Mouse (Mus musculus): ENCODE data around the gene Gm20388. TPM values are rescaled to one million over a fixed set of nuclear protein-coding genes. Genes with fewer than 3 reads are reported as not detected.

Gm20388 gene
- polyA plus RNA-seq, 1 experiment from 2014 or later: not detected

DNA sequence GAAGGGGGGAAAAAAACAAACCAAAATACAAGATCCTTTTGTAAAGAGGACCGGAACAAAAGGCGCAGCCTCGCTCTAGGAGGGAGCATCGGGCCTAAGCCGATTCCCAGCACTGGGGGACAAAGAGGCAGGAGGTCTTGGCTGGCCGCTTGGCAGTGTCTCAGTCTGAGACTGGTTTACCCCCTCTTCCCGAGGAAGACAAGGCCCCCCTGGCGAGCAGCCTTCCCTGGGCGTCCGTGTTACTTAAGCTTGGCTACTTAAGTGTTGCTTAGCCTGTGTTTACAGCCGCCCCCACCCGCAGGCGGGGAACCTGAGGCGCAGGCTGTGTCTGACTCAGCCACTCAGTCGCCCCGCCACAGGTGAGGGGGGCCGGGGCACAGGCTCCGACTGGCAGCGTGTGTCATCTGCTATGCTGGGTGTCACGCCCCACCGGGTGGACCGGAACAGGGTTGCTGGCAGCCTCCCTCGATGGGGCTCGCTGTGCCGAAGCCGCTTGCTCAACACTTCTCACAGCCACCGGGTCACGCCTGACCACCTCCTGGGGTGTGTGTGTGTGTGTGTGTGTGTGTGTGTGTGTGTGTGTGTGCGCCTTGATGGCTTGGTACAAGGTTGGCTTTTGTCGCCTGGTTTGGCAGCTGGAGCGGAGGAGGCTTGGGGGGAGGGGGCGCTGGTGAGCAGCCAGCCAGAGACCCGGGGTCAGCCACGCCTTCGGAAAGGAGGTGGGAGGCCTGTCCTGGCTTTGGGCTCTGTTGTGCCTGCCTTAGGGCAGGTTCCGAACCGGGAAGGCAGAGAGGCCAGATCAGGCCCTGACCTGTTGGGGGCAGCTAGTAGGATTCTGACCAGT is 628.0 kb downstream of the Gm20388 start:
- under 1% methylated on average over 37 of the region's 37 CpGs for WGBS
- ATAC-seq (replicated peaks): peak; percentile 37
- H3K36me3 ChIP-seq: no peaks in the 10 kb centered on the region

DNA sequence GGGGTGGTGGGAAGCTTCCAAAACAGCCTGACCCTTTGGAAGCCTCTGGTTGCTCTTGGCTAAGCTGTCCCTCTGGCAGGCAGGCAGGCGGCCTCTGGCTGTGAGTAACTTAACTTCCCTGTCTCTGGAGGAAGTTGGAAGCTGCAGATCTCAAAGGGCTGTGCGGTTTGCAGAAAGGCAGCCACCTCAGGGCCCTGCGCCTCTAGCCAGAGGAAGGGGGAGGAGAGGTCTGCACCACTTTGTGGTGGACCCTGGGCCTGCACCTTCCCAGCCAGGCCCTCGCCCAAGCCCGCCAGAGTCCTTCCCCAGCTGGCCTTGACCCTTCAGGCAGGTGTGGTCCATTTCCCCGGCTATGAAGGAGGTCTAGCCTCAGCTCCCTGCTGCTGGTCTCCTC is 628.7 kb downstream of the Gm20388 start:
- H3K4me1 ChIP-seq: peaks cover 89% of the 10 kb centered on the region
- no peaks in the 10 kb centered on the region for H3K27me3 ChIP-seq
- H3K9me3 ChIP-seq: no peaks in the 10 kb centered on the region
- H3K4me2 ChIP-seq (replicated peaks): peak overlapping the region; percentile 99
- no peaks in the 10 kb centered on the region for H3K36me3 ChIP-seq
- peak overlapping the region; percentile 98 for H3K27ac ChIP-seq (replicated peaks)
- peak overlapping the region; percentile 65; the same call in 1 of the 2 replicates for H3K9ac ChIP-seq (replicated peaks)
- 31% methylated on average over 5 of the region's 6 CpGs for WGBS
- ATAC-seq (replicated peaks): no peak
- peak overlapping the region; percentile 78 for H3K4me3 ChIP-seq

More for the DNA sequence above, 628.0 kb downstream of the Gm20388 start:
- Histone ChIP-seq H3K4me1 (peaks cover 91% of the 10 kb centered on the region), H3K9ac (replicated peaks) (peak overlapping the region; percentile 65), H3K4me2 (replicated peaks) (peak overlapping the region; percentile 99), H3K27me3 (no peaks in the 10 kb centered on the region), H3K4me3 (peak overlapping the region; percentile 78), H3K27ac (replicated peaks) (peak overlapping the region; percentile 98), H3K9me3 (no peaks in the 10 kb centered on the region)

DNA sequence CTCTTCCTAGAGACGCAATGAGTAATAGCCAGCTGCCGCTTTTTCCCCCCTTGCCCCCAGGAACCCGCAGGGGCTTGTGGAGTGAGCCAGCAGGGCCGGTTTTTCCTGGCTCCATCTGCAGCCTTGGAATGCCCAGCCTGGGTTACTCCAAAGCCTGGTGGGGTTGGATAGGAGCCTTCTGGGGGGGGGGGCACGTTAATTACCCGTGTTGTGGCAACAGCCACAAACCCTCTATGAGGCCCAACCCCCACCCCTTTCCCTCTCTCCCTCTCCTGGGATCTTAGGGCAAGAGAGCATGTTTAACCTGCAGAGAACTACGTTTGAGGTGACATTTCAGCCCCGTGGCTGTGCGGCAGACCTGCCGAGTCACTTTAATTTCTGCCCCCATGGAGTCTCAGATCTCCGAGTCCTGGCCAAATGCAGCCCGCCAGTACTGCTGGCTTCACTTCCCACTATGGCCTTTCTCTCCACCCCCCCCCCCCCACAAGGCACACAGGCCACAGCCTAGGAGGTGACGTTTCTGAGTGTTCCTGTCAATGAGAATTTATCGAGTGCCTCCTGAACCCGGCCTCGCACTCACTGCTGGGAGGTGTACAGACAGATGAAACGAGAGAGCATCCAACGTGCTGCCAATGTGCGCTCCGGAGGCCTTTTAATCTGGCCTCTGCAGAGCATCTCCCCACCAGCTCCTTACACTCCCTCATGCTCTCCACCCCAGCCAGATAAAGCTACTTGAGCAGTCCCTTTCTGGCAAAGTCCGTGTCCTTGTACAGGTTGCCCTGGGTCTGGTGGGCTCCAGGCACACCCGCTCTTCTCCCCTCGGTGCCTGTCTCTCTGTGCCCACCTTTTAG is 629.4 kb downstream of the Gm20388 start:
- Histone ChIP-seq H3K36me3 (no peaks in the 10 kb centered on the region), H3K9ac (replicated peaks) (peak overlapping the region; percentile 65; the same call in 1 of the 2 replicates), H3K4me2 (replicated peaks) (peak overlapping the region; percentile 99), H3K27ac (replicated peaks) (peak overlapping the region; percentile 98), H3K9me3 (no peaks in the 10 kb centered on the region), H3K4me3 (peak overlapping the region; percentile 78), H3K27me3 (no peaks in the 10 kb centered on the region), H3K4me1 (peaks cover 82% of the 10 kb centered on the region)
- no peak for ATAC-seq (replicated peaks)
- 24% methylated on average over 23 of the region's 23 CpGs for WGBS

DNA sequence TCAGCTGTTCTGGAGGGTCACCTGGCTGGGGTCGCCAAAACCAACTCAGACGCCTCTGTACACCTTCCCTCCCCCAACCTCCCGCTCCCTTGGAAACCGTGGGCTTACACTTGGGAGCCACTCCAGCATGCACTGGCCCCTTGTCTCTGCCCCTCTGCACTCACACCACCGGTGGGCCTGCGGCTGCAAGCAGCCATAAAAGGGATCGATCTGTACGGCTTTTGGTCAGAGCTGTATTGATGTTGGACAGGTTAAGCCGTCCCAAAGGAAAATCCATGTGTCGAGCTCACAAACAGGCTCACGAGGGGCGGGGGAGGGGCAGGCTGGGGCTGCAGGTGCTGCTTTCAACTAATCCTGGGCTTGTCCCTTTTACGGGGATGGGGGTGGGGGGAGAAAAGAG is 632.4 kb downstream of the Gm20388 start:
- Histone ChIP-seq H3K4me3 (no peak overlapping the region), H3K4me1 (peaks cover 89% of the 10 kb centered on the region), H3K9me3 (no peaks in the 10 kb centered on the region), H3K27me3 (no peaks in the 10 kb centered on the region), H3K36me3 (no peaks in the 10 kb centered on the region), H3K9ac (replicated peaks) (no peak overlapping the region), H3K27ac (replicated peaks) (0 out of 2 replicates have a peak overlapping the region, but pooled peaks have one; percentile 10), H3K4me2 (replicated peaks) (no peak overlapping the region)
- no peak for ATAC-seq (replicated peaks)
- 21% methylated on average over 13 of the region's 13 CpGs for WGBS

- Histone ChIP-seq H3K9ac (replicated peaks) (no peak overlapping the region), H3K4me3 (no peak overlapping the region), H3K27me3 (no peaks in the 10 kb centered on the region), H3K4me1 (peaks cover 89% of the 10 kb centered on the region), H3K9me3 (no peaks in the 10 kb centered on the region), H3K36me3 (no peaks in the 10 kb centered on the region), H3K27ac (replicated peaks) (0 out of 2 replicates have a peak overlapping the region, but pooled peaks have one; percentile 10), H3K4me2 (replicated peaks) (no peak overlapping the region)
- no peak for ATAC-seq (replicated peaks)
- 53% methylated on average over 8 of the region's 8 CpGs for WGBS
Observed at GRCm38 (mm10) chr8:120543416-120544055, 632.9 kb downstream of the Gm20388 start.

- Histone ChIP-seq H3K27me3 (no peaks in the 10 kb centered on the region), H3K36me3 (no peaks in the 10 kb centered on the region), H3K4me3 (no peak overlapping the region), H3K4me1 (peaks cover 89% of the 10 kb centered on the region), H3K9ac (replicated peaks) (no peak overlapping the region), H3K4me2 (replicated peaks) (no peak overlapping the region), H3K27ac (replicated peaks) (no peak overlapping the region), H3K9me3 (no peaks in the 10 kb centered on the region)
- ATAC-seq (replicated peaks): no peak
- WGBS: 91% methylated on average over 5 of the region's 5 CpGs
Observed at GRCm38 (mm10) chr8:120544155-120544554, 633.5 kb downstream of the Gm20388 start.

DNA sequence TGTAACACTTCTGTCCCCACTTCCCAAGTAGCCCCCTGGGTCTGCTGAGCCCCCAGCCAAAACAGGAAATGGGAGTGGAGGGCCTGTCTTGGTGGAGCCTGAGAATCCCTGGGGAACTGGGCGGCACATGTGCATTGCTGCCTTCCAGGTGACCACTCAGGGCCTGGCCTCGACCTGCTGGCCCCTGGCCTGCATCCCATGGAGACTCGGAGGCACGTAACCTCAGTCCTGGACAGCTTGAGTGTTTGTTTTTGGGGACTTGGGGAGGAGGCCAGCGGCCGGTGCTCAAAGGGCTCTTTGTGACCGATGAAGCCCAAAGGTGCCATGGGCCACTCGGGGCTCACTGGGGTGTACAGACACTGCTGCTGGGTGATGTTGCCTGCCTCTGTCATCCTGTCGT is 636.9 kb downstream of the Gm20388 start:
- no peak for ATAC-seq (replicated peaks)
- peak overlapping the region; percentile 91 for H3K27ac ChIP-seq (replicated peaks)
- no peaks in the 10 kb centered on the region for H3K27me3 ChIP-seq
- H3K4me1 ChIP-seq: peaks cover 91% of the 10 kb centered on the region
- 0 out of 2 replicates have a peak overlapping the region, but pooled peaks have one; percentile 18 for H3K4me2 ChIP-seq (replicated peaks)
- WGBS: 73% methylated on average over 9 of the region's 9 CpGs
- H3K4me3 ChIP-seq: no peak overlapping the region
- 0 out of 2 replicates have a peak overlapping the region, but pooled peaks have one; percentile 4 for H3K9ac ChIP-seq (replicated peaks)
- no peaks in the 10 kb centered on the region for H3K36me3 ChIP-seq
- H3K9me3 ChIP-seq: no peaks in the 10 kb centered on the region

- H3K4me2 ChIP-seq (replicated peaks): peak overlapping the region; percentile 18
- H3K4me1 ChIP-seq: peaks cover 91% of the 10 kb centered on the region
- 36% methylated on average over 16 of the region's 16 CpGs for WGBS
- H3K36me3 ChIP-seq: no peaks in the 10 kb centered on the region
- 0 out of 2 replicates have a peak overlapping the region, but pooled peaks have one; percentile 4 for H3K9ac ChIP-seq (replicated peaks)
- no peak overlapping the region for H3K4me3 ChIP-seq
- ATAC-seq (replicated peaks): peak; percentile 30; the same call in 1 of the 2 replicates
- H3K27me3 ChIP-seq: no peaks in the 10 kb centered on the region
- no peaks in the 10 kb centered on the region for H3K9me3 ChIP-seq
- peak overlapping the region; percentile 91 for H3K27ac ChIP-seq (replicated peaks)
Observed at GRCm38 (mm10) chr8:120548313-120548761, 637.7 kb downstream of the Gm20388 start.

DNA sequence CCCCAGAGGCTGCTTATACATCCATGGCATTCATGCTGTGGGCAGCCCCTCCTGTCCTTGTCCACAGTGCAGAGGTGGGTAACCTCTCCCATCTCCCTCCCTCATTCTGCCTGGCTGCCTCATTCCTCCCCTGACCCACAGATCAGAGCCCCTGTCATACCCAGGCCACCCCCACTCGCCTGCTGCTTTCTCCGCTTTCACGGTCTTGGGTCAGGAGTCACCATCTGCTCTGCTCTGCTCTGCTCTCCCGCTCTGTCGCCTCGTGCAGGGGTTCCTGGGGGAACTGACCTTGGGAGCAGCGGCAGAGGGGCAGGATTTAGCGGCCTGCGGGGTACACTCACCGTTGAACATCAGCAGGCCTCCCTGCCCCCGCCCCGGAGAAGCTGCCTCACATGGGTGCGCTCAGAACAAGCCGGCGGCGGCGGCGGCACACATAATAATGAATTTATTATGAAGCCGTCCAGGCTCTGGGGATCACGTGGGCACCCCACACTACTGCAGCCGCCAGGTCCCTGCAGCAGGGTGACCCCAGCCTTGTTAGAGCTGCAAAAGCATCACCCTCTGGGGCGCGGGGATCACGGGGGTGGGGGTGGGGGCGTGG is 638.8 kb downstream of the Gm20388 start:
- H3K4me1 ChIP-seq: peaks cover 92% of the 10 kb centered on the region
- peak overlapping the region; percentile 46 for H3K4me2 ChIP-seq (replicated peaks)
- no peaks in the 10 kb centered on the region for H3K36me3 ChIP-seq
- no peaks in the 10 kb centered on the region for H3K27me3 ChIP-seq
- peak overlapping the region; percentile 18 for H3K4me3 ChIP-seq
- H3K27ac ChIP-seq (replicated peaks): peak overlapping the region; percentile 91
- peak; percentile 6; the same call in 1 of the 2 replicates for ATAC-seq (replicated peaks)
- H3K9ac ChIP-seq (replicated peaks): peak overlapping the region; percentile 38
- WGBS: 6% methylated on average over 25 of the region's 25 CpGs
- H3K9me3 ChIP-seq: no peaks in the 10 kb centered on the region

DNA sequence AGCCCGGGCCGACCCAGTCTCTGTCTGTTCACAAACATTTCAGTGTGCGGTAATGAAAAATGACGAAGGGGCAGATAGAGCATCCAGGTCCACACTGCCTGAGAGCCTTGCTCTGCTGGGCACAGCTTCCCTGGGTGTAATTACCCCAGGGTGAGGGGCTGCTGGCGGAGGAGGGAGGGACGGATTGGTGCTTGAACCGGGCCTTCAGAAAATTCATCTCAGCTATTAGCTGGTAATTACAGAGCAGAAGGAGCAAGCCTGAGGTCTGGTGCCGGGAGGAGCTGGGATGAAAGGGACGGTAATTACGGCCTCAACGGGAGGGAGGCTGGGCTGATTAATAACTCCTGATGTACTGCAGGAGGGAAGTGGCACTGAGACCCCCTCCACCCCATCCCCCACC is 639.3 kb downstream of the Gm20388 start:
- Histone ChIP-seq H3K27ac (replicated peaks) (peak overlapping the region; percentile 91), H3K27me3 (no peaks in the 10 kb centered on the region), H3K4me3 (peak overlapping the region; percentile 18), H3K4me2 (replicated peaks) (peak overlapping the region; percentile 46), H3K9ac (replicated peaks) (peak overlapping the region; percentile 38), H3K9me3 (no peaks in the 10 kb centered on the region), H3K36me3 (no peaks in the 10 kb centered on the region), H3K4me1 (peaks cover 97% of the 10 kb centered on the region)
- peak; percentile 36; the same call in 1 of the 2 replicates for ATAC-seq (replicated peaks)
- WGBS: 3% methylated on average over 11 of the region's 11 CpGs

- Histone ChIP-seq H3K9me3 (no peaks in the 10 kb centered on the region), H3K9ac (replicated peaks) (no peak overlapping the region; the same call in 1 of the 2 replicates), H3K4me1 (peaks cover 98% of the 10 kb centered on the region), H3K4me3 (no peak overlapping the region), H3K27me3 (no peaks in the 10 kb centered on the region), H3K36me3 (no peaks in the 10 kb centered on the region), H3K27ac (replicated peaks) (peak overlapping the region; percentile 91), H3K4me2 (replicated peaks) (peak overlapping the region; percentile 46)
- 9% methylated on average over 12 of the region's 12 CpGs for WGBS
- no peak for ATAC-seq (replicated peaks)
Observed at GRCm38 (mm10) chr8:120550430-120550829, 639.8 kb downstream of the Gm20388 start.

Measured in forebrain, embryonic 15.5 days (tissue).